Mouse (Mus musculus): ENCODE measurements around the gene H2al1m.
"Not testable (repeated sequence)": the region's sequence is repeated elsewhere in the genome, so short reads cannot be mapped to it uniquely, and the experiment has no call there.

DNA sequence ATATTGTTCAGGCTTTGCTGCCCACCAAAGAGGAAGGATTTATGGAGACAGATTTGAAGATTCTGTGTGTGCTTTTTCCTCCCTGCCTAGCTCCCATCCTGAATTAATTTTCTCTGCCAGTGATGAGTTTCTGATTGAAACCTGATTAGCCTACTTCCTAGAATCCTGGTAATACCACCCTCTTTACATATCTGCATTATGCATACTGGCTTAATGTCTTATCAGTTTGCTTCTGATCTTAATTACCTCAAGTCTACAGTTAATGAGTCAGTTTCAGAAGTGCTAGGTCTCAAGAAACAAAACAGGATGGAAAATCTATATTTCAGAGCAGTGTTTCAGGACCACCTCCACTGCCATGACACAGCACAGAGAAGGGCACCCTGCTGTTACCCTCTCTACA lies 32.9 kb downstream of the H2al1m start:
- TF ChIP-seq TAL1, GATA1 (IDR thresholded peaks at IDR 0.05; ENCODE audit: low read length): not testable (repeated sequence)

All from erythroblast, embryonic 14.5 days (primary cell).